Mouse (Mus musculus): ENCODE measurements around the gene Ccser2. TPM values are rescaled to one million over a fixed set of nuclear protein-coding genes. Genes with fewer than 3 reads are reported as not detected.

Ccser2 gene
- polyA plus RNA-seq, 1 experiment from 2014 or later, result 43.3 TPM

DNA sequence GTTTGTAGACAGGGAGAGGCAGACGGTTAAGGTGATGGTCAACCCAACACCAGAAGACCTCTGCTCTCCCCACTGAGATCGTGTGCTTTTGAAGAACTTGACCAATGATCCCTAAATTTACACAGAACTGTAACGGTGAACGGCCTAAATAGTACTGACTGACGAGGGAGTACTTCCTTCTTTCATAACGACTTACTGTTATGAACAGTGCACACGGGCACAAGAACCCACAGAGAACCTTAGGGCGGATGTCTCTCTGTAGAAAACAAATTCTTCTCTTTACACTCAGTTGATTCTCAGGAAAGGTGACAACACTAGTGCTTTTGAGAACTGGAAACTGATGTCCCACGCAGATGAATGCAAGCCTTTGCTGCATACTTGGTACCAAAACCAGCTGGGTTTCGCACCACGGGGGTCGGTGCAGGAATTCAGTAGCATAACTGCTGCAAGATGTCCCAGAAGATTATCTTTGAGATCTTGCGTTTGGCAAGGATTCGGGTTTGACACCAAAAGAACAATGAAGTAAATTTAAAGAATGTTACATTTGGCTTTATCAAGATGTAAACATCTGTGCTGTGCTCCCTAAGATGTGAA is 99.7 kb downstream of the Ccser2 start:
- ATAC-seq (replicated peaks; ENCODE audit: low FRiP score, low read depth) (no peak), DNase-seq (ENCODE audit: low spot score) (no peak)
- H3K27me3 ChIP-seq (ENCODE audit: insufficient read depth, low read length), result no peaks in the 10 kb centered on the region
- no peak overlapping the region for H3K4me3 ChIP-seq (replicated peaks; ENCODE audit: low read depth, low read length)
- H3K4me1 ChIP-seq (replicated peaks; ENCODE audit: insufficient read depth, low read length), result 0 out of 2 replicates have a peak, but pooled peaks cover 3% of the 10 kb centered on the region
- WGBS, result 56% methylated on average over 14 of the region's 14 CpGs
- H3K36me3 ChIP-seq (ENCODE audit: insufficient read depth, low read length), result no peaks in the 10 kb centered on the region
- H3K9me3 ChIP-seq (replicated peaks; ENCODE audit: low read length), result no peaks in the 10 kb centered on the region
- H3K27ac ChIP-seq, result no peak overlapping the region
- no peak overlapping the region for H3K4me2 ChIP-seq (ENCODE audit: low read length)
- TF ChIP-seq CTCF (IDR thresholded peaks at IDR 0.05; ENCODE audit: low read depth), result no peak
- H3K9ac ChIP-seq (ENCODE audit: low read depth, low read length), result no peak overlapping the region

DNA sequence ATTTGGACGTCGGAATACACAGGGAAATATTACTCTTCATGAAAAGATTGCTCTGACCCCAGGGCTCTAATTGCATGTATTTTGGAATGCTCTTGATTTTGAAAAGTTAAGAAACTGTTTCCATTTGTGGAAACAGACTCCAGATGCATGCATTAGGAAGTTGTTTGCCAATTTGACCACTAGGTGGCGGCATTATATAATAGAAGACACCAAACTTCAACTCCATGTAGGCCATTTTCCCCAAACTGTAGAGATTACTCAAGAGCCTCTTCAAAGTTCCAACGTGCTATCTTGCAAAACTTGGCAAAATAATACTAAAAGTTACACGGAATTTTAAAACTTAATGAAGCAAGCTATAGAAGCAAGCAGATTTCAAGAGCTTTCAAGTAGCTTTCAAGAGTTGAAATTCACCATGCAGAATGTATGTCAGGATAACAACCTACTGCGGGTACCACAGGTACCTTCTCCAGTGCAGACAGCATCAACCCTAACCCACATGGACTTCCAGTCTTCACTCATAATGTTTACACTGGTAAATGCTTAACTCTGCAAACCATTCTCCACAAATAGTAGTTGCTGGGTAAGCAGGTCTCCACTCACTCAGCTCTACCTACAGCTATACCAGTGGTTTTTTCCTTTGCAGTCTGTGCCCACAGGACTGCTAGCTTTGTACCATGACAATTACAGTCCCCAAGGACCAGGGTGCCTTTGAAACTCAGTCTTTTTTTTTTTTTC is 101.4 kb downstream of the Ccser2 start:
- H3K4me3 ChIP-seq (replicated peaks; ENCODE audit: low read depth, low read length), result no peak overlapping the region
- H3K27ac ChIP-seq, result no peak overlapping the region
- H3K4me2 ChIP-seq (ENCODE audit: low read length), result no peak overlapping the region
- H3K4me1 ChIP-seq (replicated peaks; ENCODE audit: insufficient read depth, low read length), result 0 out of 2 replicates have a peak, but pooled peaks cover 3% of the 10 kb centered on the region
- ATAC-seq (replicated peaks; ENCODE audit: low FRiP score, low read depth) (no peak), DNase-seq (ENCODE audit: low spot score) (peak; percentile 90)
- WGBS, result 18% methylated on average over 6 of the region's 6 CpGs
- no peaks in the 10 kb centered on the region for H3K27me3 ChIP-seq (ENCODE audit: insufficient read depth, low read length)
- TF ChIP-seq CTCF (IDR thresholded peaks at IDR 0.05; ENCODE audit: low read depth), result peak; percentile 90
- no peaks in the 10 kb centered on the region for H3K9me3 ChIP-seq (replicated peaks; ENCODE audit: low read length)
- no peaks in the 10 kb centered on the region for H3K36me3 ChIP-seq (ENCODE audit: insufficient read depth, low read length)
- H3K9ac ChIP-seq (ENCODE audit: low read depth, low read length), result no peak overlapping the region

DNA sequence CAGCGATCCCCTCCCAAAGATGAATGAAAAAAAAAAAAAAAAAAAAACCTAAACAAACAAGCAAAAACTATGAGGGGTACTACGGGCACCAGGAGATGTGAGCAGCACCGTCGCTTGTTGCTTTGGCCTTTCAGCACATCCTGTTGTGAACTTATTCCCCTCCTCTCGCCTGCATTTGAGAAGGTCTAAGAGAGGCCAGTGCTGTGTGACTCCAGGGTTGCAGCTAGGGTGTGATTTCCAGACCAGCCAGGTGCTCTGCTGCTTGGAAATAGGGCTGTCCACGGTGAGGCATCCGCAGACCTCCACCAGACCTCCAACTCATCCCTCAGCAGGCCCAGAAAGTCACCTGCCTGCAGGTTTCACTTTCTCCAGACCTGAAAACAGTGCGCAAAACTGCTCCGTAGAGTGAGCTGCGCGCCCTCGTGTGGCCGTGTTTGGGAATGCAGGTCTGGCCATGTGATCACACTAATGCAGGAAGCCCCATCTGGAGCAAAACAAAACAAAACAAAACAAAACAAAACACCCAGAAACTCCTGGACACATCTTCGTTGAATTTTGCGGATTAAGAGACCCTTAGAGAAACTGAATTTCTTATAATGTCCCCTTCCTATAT is 104.6 kb downstream of the Ccser2 start:
- DNase-seq (ENCODE audit: low spot score) (peak; percentile 75), ATAC-seq (replicated peaks; ENCODE audit: low FRiP score, low read depth) (peak; percentile 46; the same call in 1 of the 2 replicates)
- WGBS, result 27% methylated on average over 15 of the region's 15 CpGs
- Histone ChIP-seq H3K36me3 (ENCODE audit: insufficient read depth, low read length) (no peaks in the 10 kb centered on the region), H3K9ac (ENCODE audit: low read depth, low read length) (no peak overlapping the region), H3K4me2 (ENCODE audit: low read length) (peak overlapping the region; percentile 47), H3K9me3 (replicated peaks; ENCODE audit: low read length) (no peaks in the 10 kb centered on the region), H3K4me1 (replicated peaks; ENCODE audit: insufficient read depth, low read length) (no peaks in the 10 kb centered on the region), H3K27me3 (ENCODE audit: insufficient read depth, low read length) (no peaks in the 10 kb centered on the region), H3K27ac (no peak overlapping the region), H3K4me3 (replicated peaks; ENCODE audit: low read depth, low read length) (no peak overlapping the region)
- TF ChIP-seq CTCF (IDR thresholded peaks at IDR 0.05; ENCODE audit: low read depth), result peak; percentile 96

DNA sequence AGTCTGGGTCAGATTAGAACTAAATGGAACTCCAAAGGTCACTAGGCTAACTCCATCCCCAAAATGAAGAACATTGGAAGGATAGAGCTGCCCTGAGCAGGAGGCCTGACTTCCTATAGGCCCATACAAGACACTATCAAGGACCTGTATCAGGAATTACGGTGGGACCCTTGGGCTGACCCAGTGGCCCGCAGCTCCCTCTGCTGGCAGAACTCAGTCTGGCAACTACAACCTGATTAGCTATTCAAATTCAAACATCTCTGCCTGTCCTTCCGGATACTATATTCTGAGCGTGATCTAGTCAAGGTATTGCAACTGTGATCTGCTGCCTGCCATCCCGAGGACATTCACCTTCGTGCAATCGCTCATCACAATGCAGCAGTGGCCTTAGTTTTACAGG is 106.2 kb downstream of the Ccser2 start:
- Histone ChIP-seq H3K9me3 (replicated peaks; ENCODE audit: low read length) (no peaks in the 10 kb centered on the region), H3K36me3 (ENCODE audit: insufficient read depth, low read length) (no peaks in the 10 kb centered on the region), H3K4me2 (ENCODE audit: low read length) (no peak overlapping the region), H3K27me3 (ENCODE audit: insufficient read depth, low read length) (no peaks in the 10 kb centered on the region), H3K27ac (no peak overlapping the region), H3K4me3 (replicated peaks; ENCODE audit: low read depth, low read length) (no peak overlapping the region), H3K9ac (ENCODE audit: low read depth, low read length) (no peak overlapping the region), H3K4me1 (replicated peaks; ENCODE audit: insufficient read depth, low read length) (no peaks in the 10 kb centered on the region)
- ATAC-seq (replicated peaks; ENCODE audit: low FRiP score, low read depth), result peak; percentile 36; the same call in 1 of the 2 replicates
- peak; percentile 80 for TF ChIP-seq CTCF (IDR thresholded peaks at IDR 0.05; ENCODE audit: low read depth)
- 23% methylated on average over 7 of the region's 7 CpGs for WGBS
- DNase-seq (ENCODE audit: low spot score), result peak; percentile 69

DNA sequence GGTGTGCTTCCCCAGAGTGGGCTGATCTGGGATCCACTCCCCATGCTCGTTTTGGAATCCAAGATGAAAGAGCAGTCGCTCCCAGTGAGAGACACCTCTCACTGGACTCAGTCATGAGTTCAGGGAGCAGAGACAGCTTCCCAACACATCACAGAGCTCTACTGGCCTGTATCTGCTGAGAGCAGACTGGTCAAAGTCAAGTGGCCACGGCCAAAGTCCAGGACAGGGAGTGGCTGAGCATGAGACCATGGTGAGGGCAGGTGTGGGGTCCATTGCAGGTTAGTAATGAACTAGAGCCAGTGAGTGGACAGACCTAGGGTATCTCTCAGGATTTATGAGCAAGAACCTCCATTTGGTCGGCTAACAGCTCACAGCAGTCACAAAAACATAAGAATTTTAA is 109.6 kb downstream of the Ccser2 start:
- ATAC-seq (replicated peaks; ENCODE audit: low FRiP score, low read depth), result no peak
- Histone ChIP-seq H3K36me3 (ENCODE audit: insufficient read depth, low read length) (no peaks in the 10 kb centered on the region), H3K4me1 (replicated peaks; ENCODE audit: insufficient read depth, low read length) (no peaks in the 10 kb centered on the region), H3K27ac (no peak overlapping the region), H3K9me3 (replicated peaks; ENCODE audit: low read length) (no peaks in the 10 kb centered on the region), H3K4me3 (replicated peaks; ENCODE audit: low read depth, low read length) (no peak overlapping the region), H3K4me2 (ENCODE audit: low read length) (no peak overlapping the region), H3K9ac (ENCODE audit: low read depth, low read length) (no peak overlapping the region), H3K27me3 (ENCODE audit: insufficient read depth, low read length) (no peaks in the 10 kb centered on the region)
- no peak for DNase-seq (ENCODE audit: low spot score)
- WGBS, result 61% methylated on average over 4 of the region's 4 CpGs
- TF ChIP-seq CTCF (IDR thresholded peaks at IDR 0.05; ENCODE audit: low read depth), result no peak

DNA sequence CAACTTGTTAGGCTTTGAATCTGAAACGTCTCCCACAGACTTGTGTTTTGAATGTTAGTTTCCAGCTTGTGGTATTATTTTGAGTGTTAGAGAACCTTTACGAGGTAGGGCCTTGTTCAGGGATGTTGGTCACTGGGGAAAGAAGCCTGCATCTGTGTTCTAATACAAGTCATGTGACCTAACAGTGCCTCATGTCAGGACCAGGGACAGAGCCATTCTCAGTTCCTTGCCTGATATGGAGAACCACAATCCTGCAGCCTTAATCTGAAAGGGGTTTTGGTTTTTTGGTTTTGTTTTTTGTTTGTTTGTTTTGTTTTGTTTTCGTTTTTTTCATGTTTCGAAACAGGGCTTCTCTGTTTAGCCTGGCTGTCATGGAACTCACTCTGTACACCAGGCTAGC is 115.6 kb downstream of the Ccser2 start:
- H3K27me3 ChIP-seq (ENCODE audit: insufficient read depth, low read length), result no peaks in the 10 kb centered on the region
- DNase-seq (ENCODE audit: low spot score), result peak; percentile 40
- 61% methylated on average over 4 of the region's 4 CpGs for WGBS
- H3K9me3 ChIP-seq (replicated peaks; ENCODE audit: low read length), result no peaks in the 10 kb centered on the region
- H3K4me3 ChIP-seq (replicated peaks; ENCODE audit: low read depth, low read length), result no peak overlapping the region
- no peak overlapping the region for H3K4me2 ChIP-seq (ENCODE audit: low read length)
- H3K27ac ChIP-seq, result no peak overlapping the region
- H3K4me1 ChIP-seq (replicated peaks; ENCODE audit: insufficient read depth, low read length), result no peaks in the 10 kb centered on the region
- H3K9ac ChIP-seq (ENCODE audit: low read depth, low read length), result no peak overlapping the region
- H3K36me3 ChIP-seq (ENCODE audit: insufficient read depth, low read length), result no peaks in the 10 kb centered on the region
- no peak for TF ChIP-seq CTCF (IDR thresholded peaks at IDR 0.05; ENCODE audit: low read depth)
- ATAC-seq (replicated peaks; ENCODE audit: low FRiP score, low read depth), result no peak

Measured in kidney, postnatal 0 days (tissue).